Mouse (Mus musculus) liver, postnatal 0 days (tissue): ENCODE results near the gene Chst10. TPM values are rescaled to one million over a fixed set of nuclear protein-coding genes. Genes with fewer than 3 reads are reported as not detected.

Source experiments
- ATAC-seq: fragments of 200-750 bp; cut with Nextera tagmentation; 2 replicates; pipeline ENCODE4 v1.8.0; 2017; ENCODE audit warnings: mild to moderate bottlenecking, moderate library complexity
- DNase-seq: peaks from one replicate; pipeline ENCODE4 v3.0.0-alpha.2; 2016
- H3K27ac ChIP-seq: fragments of 300-500 bp; sonication (generic); 2 replicates; pipeline ENCODE4 v1.5.1; 2014; ENCODE audit warnings: antibody characterized with exemption, moderate library complexity, mild to moderate bottlenecking, low read depth
- H3K27me3 ChIP-seq: fragments of 300-500 bp; sonication (generic); 2 replicates; pipeline ENCODE4 v1.6.1; 2014; ENCODE audit warnings: low read length, control low read depth, mixed read lengths; ENCODE audit not compliant: insufficient read depth
- H3K36me3 ChIP-seq: fragments of 300-500 bp; sonication (generic); replicated peaks from 2 replicates; pipeline ENCODE4 v1.6.1; 2014; ENCODE audit warnings: mild to moderate bottlenecking, control low read depth, low read length, moderate library complexity, mixed read lengths; ENCODE audit not compliant: insufficient read depth
- H3K4me1 ChIP-seq: fragments of 300-500 bp; sonication (generic); 2 replicates; pipeline ENCODE4 v1.6.1; 2014; ENCODE audit warnings: antibody characterized with exemption, mild to moderate bottlenecking, control low read depth; ENCODE audit not compliant: insufficient read depth
- H3K4me2 ChIP-seq: fragments of 300-500 bp; sonication (generic); 2 replicates; pipeline ENCODE4 v1.6.1; 2014; ENCODE audit warnings: low read depth, mild to moderate bottlenecking, low read length, moderate library complexity, mixed read lengths
- H3K4me3 ChIP-seq: fragments of 300-500 bp; sonication (generic); 2 replicates; pipeline ENCODE4 v1.5.1; 2014; ENCODE audit warnings: low read depth, low read length
- H3K9ac ChIP-seq: fragments of 300-500 bp; sonication (generic); replicated peaks from 2 replicates; pipeline ENCODE4 v1.6.1; 2014; ENCODE audit warnings: mild to moderate bottlenecking, moderate library complexity
- H3K9me3 ChIP-seq: fragments of 300-500 bp; sonication (generic); 2 replicates; pipeline ENCODE4 v1.6.1; 2016; ENCODE audit warnings: mild to moderate bottlenecking, control low read depth, low read length, mixed read lengths
- CTCF ChIP-seq: sonication (generic); IDR thresholded peaks from 2 replicates; pipeline ENCODE4 v1.5.1; 2016; ENCODE audit warnings: antibody characterized with exemption, low read depth
- EP300 ChIP-seq: IDR thresholded peaks from 2 replicates; pipeline ENCODE4 v1.6.1; 2016; ENCODE audit warnings: antibody characterized with exemption, low read depth, mild to moderate bottlenecking
- WGBS: fragments of 180-500 bp; shearing (Covaris S2); extraction: QIAGEN DNeasy Blood & Tissue Kit; methylation state at CpG from one replicate; pipeline ENCODE4 v1.1.7; 2014; ENCODE audit not compliant: insufficient replicate concordance; 5-methylcytosine and 5-hydroxymethylcytosine counted together
- polyA plus RNA-seq: library from polyadenylated mRNA; unstranded; fragments of >200 nt; fragmentation: Nextera tagmentation; extraction: Ambion mirVana; gene quantifications from 2 replicates; pipeline ENCODE4 v1.2.1, GENCODE M21; 2015

Gene Chst10
- polyA plus RNA-seq, result 0.17 and 0.33 TPM in 2 replicates

DNA sequence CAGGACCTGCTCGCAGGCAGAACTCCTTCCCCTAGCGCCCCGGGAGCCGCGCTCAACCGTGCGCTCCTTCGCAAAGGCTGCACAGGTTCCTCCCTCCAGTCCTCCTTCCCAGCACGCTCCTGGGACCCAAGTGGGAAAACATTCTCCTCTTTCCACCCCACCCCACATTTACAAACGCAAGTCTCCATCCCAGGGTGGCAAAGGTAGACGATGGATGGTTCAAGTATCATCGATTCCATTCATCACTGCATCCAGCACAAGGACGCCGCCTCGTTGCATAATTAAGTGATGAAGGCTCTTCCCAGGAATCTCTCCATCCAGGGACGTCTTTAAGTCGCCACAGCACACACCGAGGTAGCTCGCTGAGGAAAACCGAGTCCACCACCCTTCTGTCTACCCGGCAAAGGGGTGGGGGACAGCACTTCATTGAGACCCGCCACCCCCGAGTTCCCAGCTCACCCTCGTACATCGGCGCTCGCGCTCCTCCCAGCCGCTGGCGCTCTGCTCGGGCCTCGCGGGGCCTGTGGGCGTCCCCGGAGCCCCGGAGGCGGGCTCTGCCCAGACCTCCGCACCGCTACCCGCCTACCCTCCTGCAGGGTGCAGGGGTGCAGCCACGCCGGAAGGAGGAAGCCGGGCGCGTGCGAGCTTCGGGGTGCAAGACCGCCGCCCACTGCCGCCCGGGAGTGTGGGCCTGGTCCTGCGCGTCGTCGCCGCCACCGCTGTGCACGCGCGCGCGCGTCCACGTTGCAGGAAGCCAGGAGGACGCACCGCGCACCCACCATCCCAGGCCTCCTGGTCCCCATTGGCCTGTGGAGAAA, at the start of gene Chst10:
Chst10 (minus strand) TSS at position 731 of the 818 bp plus-strand sequence.
- Histone ChIP-seq H3K4me3 (peak within 1 kb of the TSS; percentile 42), H3K36me3 (no peaks in the 10 kb centered on the region), H3K27me3 (peaks cover 21% of the 10 kb centered on the region), H3K9me3 (no peaks in the 10 kb centered on the region), H3K4me2 (peak within 1 kb of the TSS; percentile 73), H3K4me1 (peaks cover 4% of the 10 kb centered on the region; the same call in 1 of the 2 replicates), H3K9ac (no peak within 1 kb of the TSS), H3K27ac (no peak within 1 kb of the TSS)
- peak; percentile 52 for DNase-seq
- TF ChIP-seq CTCF (no peak), EP300 (no peak)
- 2% methylated on average over 61 of the region's 67 CpGs for WGBS
- peak; percentile 44 for ATAC-seq

DNA sequence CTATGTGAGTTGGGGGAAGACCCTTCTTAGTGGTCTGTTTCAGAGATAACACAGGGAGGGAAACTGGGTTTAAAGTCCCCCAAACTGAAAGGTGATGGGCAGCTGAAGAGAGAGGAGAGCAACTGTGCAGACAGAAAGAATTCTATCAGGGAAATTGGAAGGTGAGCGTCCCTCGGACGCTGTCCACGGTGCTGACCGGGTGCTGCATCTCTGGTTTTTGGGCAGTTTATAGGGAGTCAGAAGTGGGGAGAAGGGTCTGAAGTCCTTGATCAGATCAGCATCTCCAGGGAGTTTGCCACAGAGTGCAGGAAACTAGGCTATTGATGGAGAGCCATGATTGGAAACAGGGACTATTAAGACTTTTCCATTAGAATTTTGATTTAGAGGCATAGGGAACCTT, 41.6 kb upstream of the Chst10 start:
- DNase-seq, result peak; percentile 33
- TF ChIP-seq CTCF (no peak), EP300 (no peak)
- Histone ChIP-seq H3K9me3 (no peaks in the 10 kb centered on the region), H3K9ac (no peak overlapping the region), H3K27me3 (no peaks in the 10 kb centered on the region), H3K4me3 (no peak overlapping the region), H3K4me1 (no peaks in the 10 kb centered on the region), H3K36me3 (no peaks in the 10 kb centered on the region), H3K27ac (no peak overlapping the region), H3K4me2 (no peak overlapping the region)
- ATAC-seq, result no peak
- WGBS, result 7% methylated on average over 5 of the region's 5 CpGs

DNA sequence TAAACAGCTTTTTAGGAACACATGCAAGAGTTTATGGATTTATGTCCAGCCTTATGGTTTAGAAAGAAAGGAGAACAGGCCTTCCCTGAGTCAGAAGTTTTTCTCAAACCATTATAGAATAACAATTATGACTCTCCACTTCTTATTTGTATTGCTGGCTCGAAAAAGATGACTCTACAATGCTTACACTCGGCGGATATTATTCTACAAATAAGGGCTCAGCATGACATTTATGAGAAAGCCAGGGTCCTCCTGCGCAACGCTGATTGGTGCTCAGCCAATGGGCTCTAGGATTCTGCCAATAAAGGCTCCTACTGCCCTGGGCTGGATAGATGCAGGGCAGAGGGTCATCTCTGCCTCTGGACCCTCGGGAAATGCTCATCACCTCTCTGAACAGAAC, 40.9 kb upstream of the Chst10 start, which contains the start of gene Nms:
Nms (plus strand) TSS at position 301 of the 400 bp plus-strand sequence.
- Histone ChIP-seq H3K9ac (no peak within 1 kb of the TSS), H3K36me3 (no peaks in the 10 kb centered on the region), H3K4me1 (no peaks in the 10 kb centered on the region), H3K27me3 (no peaks in the 10 kb centered on the region), H3K9me3 (no peaks in the 10 kb centered on the region), H3K27ac (no peak within 1 kb of the TSS), H3K4me2 (no peak within 1 kb of the TSS), H3K4me3 (no peak within 1 kb of the TSS)
- TF ChIP-seq EP300 (no peak), CTCF (no peak)
- DNase-seq (no peak), ATAC-seq (no peak)
- WGBS, result 59% methylated on average over 6 of the region's 6 CpGs

DNA sequence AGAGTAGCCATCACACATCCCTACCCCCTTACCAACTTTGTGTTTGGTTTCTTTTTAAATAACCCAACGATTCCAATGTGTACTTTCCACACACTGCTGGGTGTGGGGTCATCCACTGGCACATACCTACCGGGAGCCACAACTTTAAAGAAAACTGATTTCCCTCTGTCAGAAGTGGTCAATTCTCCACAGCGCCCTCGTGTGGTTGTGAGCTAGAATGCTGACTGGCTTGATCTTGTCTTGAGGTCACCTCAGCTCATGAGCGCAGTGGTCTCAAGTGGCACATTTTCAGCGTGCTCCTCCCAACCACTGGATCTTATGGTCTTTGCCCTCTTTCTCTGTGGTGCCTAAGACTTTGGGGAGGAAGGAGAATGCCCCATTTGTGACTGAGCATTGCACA, 38.8 kb upstream of the Chst10 start:
- no peak overlapping the region for H3K9ac ChIP-seq
- no peak overlapping the region for H3K27ac ChIP-seq
- ATAC-seq, result no peak
- 25% methylated on average over 6 of the region's 6 CpGs for WGBS
- H3K4me1 ChIP-seq, result no peaks in the 10 kb centered on the region
- TF ChIP-seq CTCF (peak; percentile 72), EP300 (no peak)
- H3K36me3 ChIP-seq, result no peaks in the 10 kb centered on the region
- H3K27me3 ChIP-seq, result no peaks in the 10 kb centered on the region
- no peak overlapping the region for H3K4me3 ChIP-seq
- H3K9me3 ChIP-seq, result no peaks in the 10 kb centered on the region
- DNase-seq, result peak; percentile 56
- H3K4me2 ChIP-seq, result no peak overlapping the region

DNA sequence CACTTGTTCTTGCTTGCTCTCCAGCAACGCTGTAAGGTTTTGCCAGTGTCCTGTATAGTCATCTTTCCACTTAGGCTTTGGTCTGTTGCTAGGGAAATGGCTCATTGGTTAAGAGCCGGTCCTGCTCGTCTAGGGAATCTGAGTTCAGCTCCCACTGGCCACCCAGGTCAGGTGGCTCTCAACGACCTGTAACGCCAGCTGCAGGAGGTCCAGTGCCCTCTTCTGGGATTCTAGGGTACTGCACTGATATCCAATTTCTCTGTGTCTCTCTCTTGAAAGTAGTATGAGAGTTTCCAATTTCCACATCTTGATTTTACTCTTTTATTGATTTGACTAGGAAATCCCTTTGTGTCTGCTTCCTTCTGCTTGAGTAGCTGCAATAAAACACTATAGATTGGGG, 36.7 kb upstream of the Chst10 start:
- Histone ChIP-seq H3K9ac (no peak overlapping the region), H3K4me3 (no peak overlapping the region), H3K4me1 (no peaks in the 10 kb centered on the region), H3K4me2 (no peak overlapping the region), H3K27ac (no peak overlapping the region), H3K27me3 (no peaks in the 10 kb centered on the region), H3K36me3 (no peaks in the 10 kb centered on the region), H3K9me3 (no peaks in the 10 kb centered on the region)
- WGBS, result 35% methylated on average over 5 of the region's 5 CpGs
- TF ChIP-seq EP300, result no peak
- peak; percentile 49 for TF ChIP-seq CTCF
- ATAC-seq (no peak), DNase-seq (peak; percentile 16)

DNA sequence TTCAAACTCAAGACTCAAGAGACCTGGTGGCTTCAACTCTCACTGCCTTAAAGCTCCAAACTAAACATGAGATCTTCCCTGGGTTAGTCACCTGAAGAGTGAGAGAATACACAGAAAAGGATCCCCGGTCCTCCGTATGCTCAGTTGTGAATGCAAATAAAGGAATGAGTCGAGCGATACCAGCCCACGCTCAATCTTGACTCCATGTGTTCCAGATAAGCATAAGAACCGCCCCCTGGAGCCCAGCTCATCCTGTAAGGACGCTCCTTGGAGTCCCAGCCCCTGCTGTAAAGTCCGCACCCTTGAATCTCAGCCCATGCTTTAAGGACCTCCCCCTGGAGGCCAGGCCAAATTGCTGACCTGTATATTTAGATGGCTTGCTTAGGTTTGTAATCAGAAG, 32.8 kb upstream of the Chst10 start:
- ATAC-seq (no peak), DNase-seq (no peak)
- H3K9me3 ChIP-seq, result no peaks in the 10 kb centered on the region
- H3K36me3 ChIP-seq, result no peaks in the 10 kb centered on the region
- H3K4me1 ChIP-seq, result no peaks in the 10 kb centered on the region
- no peak overlapping the region for H3K4me2 ChIP-seq
- no peak overlapping the region for H3K27ac ChIP-seq
- WGBS, result 56% methylated on average over 8 of the region's 8 CpGs
- no peak for TF ChIP-seq EP300
- no peak for TF ChIP-seq CTCF
- no peak overlapping the region for H3K9ac ChIP-seq
- H3K4me3 ChIP-seq, result no peak overlapping the region
- no peaks in the 10 kb centered on the region for H3K27me3 ChIP-seq
